Mouse (Mus musculus): ENCODE measurements around the gene Elovl3. TPM values are rescaled to one million over a fixed set of nuclear protein-coding genes. Genes with fewer than 3 reads are reported as not detected.

The Elovl3 gene
- total RNA-seq, 2 experiments from 2014 or later: not detected

Other genes starting within 250 kb of the Elovl3 start
- 10 to 100 TPM; 21.0 to 21.3 TPM for gene Armh3, start 133.4 kb upstream of the Elovl3 start, total RNA-seq (2021)
- 1 to 10 TPM; 4.9 to 5.9 TPM for gene Hps6, start 128.4 kb upstream of the Elovl3 start, total RNA-seq (2021)
- 10 to 100 TPM; 23.4 to 29.0 TPM for gene Pprc1, start 87.0 kb upstream of the Elovl3 start, total RNA-seq (2021)
- 100 to 1,000 TPM in 1 of 2 experiments, 10 to 100 TPM in 1; 95.3 to 103 TPM for gene Ldb1, start 86.7 kb upstream of the Elovl3 start, total RNA-seq (2021)
- gene Nolc1, start 56.0 kb upstream of the Elovl3 start, total RNA-seq (2021): 10 to 100 TPM; 39.9 to 40.7 TPM
- gene Pitx3, start 16.4 kb downstream of the Elovl3 start, total RNA-seq (2021): not detected
- gene Gbf1, start 20.6 kb downstream of the Elovl3 start, total RNA-seq (2021): 100 to 1,000 TPM in 1 of 2 experiments, 10 to 100 TPM in 1; 83.7 to 101 TPM
- gene Nfkb2, start 172.4 kb downstream of the Elovl3 start, total RNA-seq (2021): 1 to 10 TPM; 2.3 to 2.6 TPM
- 100 to 1,000 TPM; 701 to 730 TPM for gene Psd, start 195.3 kb downstream of the Elovl3 start, total RNA-seq (2021)
- 10 to 100 TPM; 32.4 to 32.9 TPM for gene Fbxl15, start 196.3 kb downstream of the Elovl3 start, total RNA-seq (2021)
- gene Cuedc2, start 206.8 kb downstream of the Elovl3 start, total RNA-seq (2021): 100 to 1,000 TPM; 156 to 162 TPM
- gene Mfsd13a, start 209.2 kb downstream of the Elovl3 start, total RNA-seq (2021): 10 to 100 TPM; 31.7 to 32.5 TPM
- 1 to 10 TPM in 1 of 2 experiments, under 1 TPM in 1; 0.94 to 1.2 TPM for gene 2310034G01Rik, start 218.4 kb downstream of the Elovl3 start, total RNA-seq (2021)